Mouse (Mus musculus): Measurements from ENCODE around the gene Dmac2. TPM values are rescaled to one million over a fixed set of nuclear protein-coding genes. Genes with fewer than 3 reads are reported as not detected.

Gene Dmac2
- polyA plus RNA-seq, 1 experiment from 2014 or later, result 36.3 TPM

Other genes with a start within 250 kb of the Dmac2 start
- 4.4 and 7.0 TPM in 2 replicates for gene Cnfn, start 249.7 kb upstream of the Dmac2 start, polyA plus RNA-seq (2015; fragmentation: Nextera tagmentation; extraction: Ambion mirVana)
- gene Lipe, start 220.7 kb upstream of the Dmac2 start, polyA plus RNA-seq (2015; fragmentation: Nextera tagmentation; extraction: Ambion mirVana), result 9.5 and 9.9 TPM in 2 replicates
- gene Cxcl17, start 206.5 kb upstream of the Dmac2 start, polyA plus RNA-seq (2015; fragmentation: Nextera tagmentation; extraction: Ambion mirVana), result 0.85 TPM in 1 of 2 replicates, not detected in the other
- 0.91 and 2.0 TPM in 2 replicates for gene Ceacam1, start 141.8 kb upstream of the Dmac2 start, polyA plus RNA-seq (2015; fragmentation: Nextera tagmentation; extraction: Ambion mirVana)
- gene Ceacam2, start 79.6 kb upstream of the Dmac2 start, polyA plus RNA-seq (2015; fragmentation: Nextera tagmentation; extraction: Ambion mirVana), result 0.15 TPM in 1 of 2 replicates, not detected in the other
- not detected in 2 replicates for gene Erich4, start 3.5 kb upstream of the Dmac2 start, polyA plus RNA-seq (2015; fragmentation: Nextera tagmentation; extraction: Ambion mirVana)
- 5.9 and 8.3 TPM in 2 replicates for gene B3gnt8, start 7.2 kb downstream of the Dmac2 start, polyA plus RNA-seq (2015; fragmentation: Nextera tagmentation; extraction: Ambion mirVana)
- gene Bckdha, start 39.6 kb downstream of the Dmac2 start, polyA plus RNA-seq (2015; fragmentation: Nextera tagmentation; extraction: Ambion mirVana), result 59.9 and 60.6 TPM in 2 replicates
- gene Exosc5, start 39.8 kb downstream of the Dmac2 start, polyA plus RNA-seq (2015; fragmentation: Nextera tagmentation; extraction: Ambion mirVana), result 72.6 and 86.4 TPM in 2 replicates
- gene Tmem91, start 55.8 kb downstream of the Dmac2 start, polyA plus RNA-seq (2015; fragmentation: Nextera tagmentation; extraction: Ambion mirVana), result 3.4 and 3.8 TPM in 2 replicates
- 25.9 and 26.4 TPM in 2 replicates for gene B9d2, start 61.4 kb downstream of the Dmac2 start, polyA plus RNA-seq (2015; fragmentation: Nextera tagmentation; extraction: Ambion mirVana)
- gene Tgfb1, start 67.6 kb downstream of the Dmac2 start, polyA plus RNA-seq (2015; fragmentation: Nextera tagmentation; extraction: Ambion mirVana), result 3.2 and 3.4 TPM in 2 replicates
- gene Ccdc97, start 99.7 kb downstream of the Dmac2 start, polyA plus RNA-seq (2015; fragmentation: Nextera tagmentation; extraction: Ambion mirVana), result 24.1 and 26.3 TPM in 2 replicates
- 68.4 and 72.9 TPM in 2 replicates for gene Hnrnpul1, start 135.3 kb downstream of the Dmac2 start, polyA plus RNA-seq (2015; fragmentation: Nextera tagmentation; extraction: Ambion mirVana)
- 80.8 and 84.2 TPM in 2 replicates for gene Axl, start 169.3 kb downstream of the Dmac2 start, polyA plus RNA-seq (2015; fragmentation: Nextera tagmentation; extraction: Ambion mirVana)
- 2.7 and 3.9 TPM in 2 replicates for gene Cyp2s1, start 197.5 kb downstream of the Dmac2 start, polyA plus RNA-seq (2015; fragmentation: Nextera tagmentation; extraction: Ambion mirVana)

All from embryonic facial prominence, embryonic 13.5 days (tissue).